Mouse (Mus musculus) hindbrain, embryonic 12.5 days (tissue): ENCODE data around the gene Nudt3. TPM values are rescaled to one million over a fixed set of nuclear protein-coding genes. Genes with fewer than 3 reads are reported as not detected.

Source experiments
- ATAC-seq: fragments of 200-750 bp; cut with Nextera tagmentation; 2 replicates; pipeline ENCODE4 v1.8.0; 2017; ENCODE audit warnings: moderate TSS enrichment; ENCODE audit not compliant: low FRiP score
- H3K27ac ChIP-seq: fragments of 300-500 bp; sonication (generic); 2 replicates; pipeline ENCODE4 v1.5.1; 2016; ENCODE audit warnings: mild to moderate bottlenecking
- H3K27me3 ChIP-seq: fragments of 300-500 bp; sonication (generic); 2 replicates; pipeline ENCODE4 v1.6.1; 2016; ENCODE audit warnings: mild to moderate bottlenecking
- H3K36me3 ChIP-seq: fragments of 300-500 bp; sonication (generic); 2 replicates; pipeline ENCODE4 v1.6.1; 2016; ENCODE audit warnings: mild to moderate bottlenecking
- H3K4me1 ChIP-seq: fragments of 300-500 bp; sonication (generic); 2 replicates; pipeline ENCODE4 v1.6.1; 2016
- H3K4me2 ChIP-seq: fragments of 300-500 bp; sonication (generic); replicated peaks from 2 replicates; pipeline ENCODE4 v1.6.1; 2016; ENCODE audit warnings: mild to moderate bottlenecking
- H3K4me3 ChIP-seq: fragments of 300-500 bp; sonication (generic); 2 replicates; pipeline ENCODE4 v1.5.1; 2016; ENCODE audit warnings: mild to moderate bottlenecking
- H3K9ac ChIP-seq: fragments of 300-500 bp; sonication (generic); 2 replicates; pipeline ENCODE4 v1.6.1; 2016; ENCODE audit warnings: mild to moderate bottlenecking, moderate library complexity
- H3K9me3 ChIP-seq: fragments of 300-500 bp; sonication (generic); replicated peaks from 2 replicates; pipeline ENCODE4 v1.6.1; 2016; ENCODE audit warnings: mild to moderate bottlenecking
- WGBS: fragments of 180-500 bp; shearing (Covaris S2); methylation state at CpG from one replicate; pipeline ENCODE4 v1.1.7; 2016; 5-methylcytosine and 5-hydroxymethylcytosine counted together
- polyA plus RNA-seq: library from polyadenylated mRNA; unstranded; fragments of >200 nt; fragmentation: Nextera tagmentation; extraction: Ambion mirVana; gene quantifications from 2 replicates; pipeline ENCODE4 v1.2.1, GENCODE M21; 2016

The Nudt3 gene
- polyA plus RNA-seq, 1 experiment from 2014 or later: 199 TPM

- Histone ChIP-seq H3K27ac (no peak overlapping the region), H3K4me1 (peaks cover 4% of the 10 kb centered on the region), H3K9me3 (no peaks in the 10 kb centered on the region), H3K9ac (no peak overlapping the region), H3K4me2 (no peak overlapping the region), H3K36me3 (peaks cover 27% of the 10 kb centered on the region), H3K27me3 (no peaks in the 10 kb centered on the region), H3K4me3 (no peak overlapping the region)
- no peak for ATAC-seq
- 80% methylated on average over 8 of the region's 8 CpGs for WGBS
These were observed 52.0 kb downstream of the Nudt3 start for GRCm38 (mm10) chr17:27571315-27571714.

GRCm38 (mm10) chr17:27568228-27568627 lies 55.1 kb downstream of the Nudt3 start:
- H3K27me3 ChIP-seq: no peaks in the 10 kb centered on the region
- H3K4me1 ChIP-seq: peaks cover 20% of the 10 kb centered on the region
- no peaks in the 10 kb centered on the region for H3K9me3 ChIP-seq
- H3K36me3 ChIP-seq: peaks cover 5% of the 10 kb centered on the region
- H3K4me2 ChIP-seq: no peak overlapping the region
- H3K27ac ChIP-seq: no peak overlapping the region
- no peak overlapping the region for H3K4me3 ChIP-seq
- WGBS: 87% methylated on average over 5 of the region's 5 CpGs
- no peak for ATAC-seq
- no peak overlapping the region for H3K9ac ChIP-seq

GRCm38 (mm10) chr17:27565942-27566267 lies 57.4 kb downstream of the Nudt3 start:
- Histone ChIP-seq H3K4me1 (peaks cover 25% of the 10 kb centered on the region), H3K9me3 (no peaks in the 10 kb centered on the region), H3K4me2 (peak overlapping the region; percentile 90), H3K36me3 (peaks cover 9% of the 10 kb centered on the region; the same call in 1 of the 2 replicates), H3K4me3 (peak overlapping the region; percentile 60), H3K27ac (peak overlapping the region; percentile 25; the same call in 1 of the 2 replicates), H3K27me3 (no peaks in the 10 kb centered on the region), H3K9ac (peak overlapping the region; percentile 66)
- ATAC-seq: peak; percentile 49
- WGBS: under 1% methylated on average over 13 of the region's 13 CpGs

- WGBS: 0% methylated on average over 57 of the region's 58 CpGs
- Histone ChIP-seq H3K27ac (peak within 1 kb of the TSS; percentile 62), H3K9ac (peak within 1 kb of the TSS; percentile 67), H3K9me3 (no peaks in the 10 kb centered on the region), H3K4me2 (peak within 1 kb of the TSS; percentile 90), H3K4me1 (peaks cover 25% of the 10 kb centered on the region), H3K36me3 (peaks cover 12% of the 10 kb centered on the region; the same call in 1 of the 2 replicates), H3K4me3 (peak within 1 kb of the TSS; percentile 60), H3K27me3 (no peaks in the 10 kb centered on the region)
- ATAC-seq: peak; percentile 95
These were observed 57.9 kb downstream of the Nudt3 start, which contains the start of gene AI413582 for GRCm38 (mm10) chr17:27565163-27565941. Gene AI413582 (minus strand): TSS chr17:27565756.

GRCm38 (mm10) chr17:27564391-27565162 lies 58.7 kb downstream of the Nudt3 start:
- Histone ChIP-seq H3K27me3 (no peaks in the 10 kb centered on the region), H3K36me3 (peaks cover 12% of the 10 kb centered on the region; the same call in 1 of the 2 replicates), H3K27ac (peak overlapping the region; percentile 62; the same call in 1 of the 2 replicates), H3K9ac (peak overlapping the region; percentile 67), H3K9me3 (no peaks in the 10 kb centered on the region), H3K4me1 (peaks cover 28% of the 10 kb centered on the region), H3K4me2 (peak overlapping the region; percentile 90), H3K4me3 (peak overlapping the region; percentile 60)
- no peak for ATAC-seq
- WGBS: 9% methylated on average over 20 of the region's 20 CpGs

GRCm38 (mm10) chr17:27563771-27564244 lies 59.5 kb downstream of the Nudt3 start:
- H3K4me2 ChIP-seq: no peak overlapping the region
- peaks cover 34% of the 10 kb centered on the region for H3K4me1 ChIP-seq
- H3K4me3 ChIP-seq: no peak overlapping the region
- WGBS: 47% methylated on average over 7 of the region's 7 CpGs
- peaks cover 12% of the 10 kb centered on the region; the same call in 1 of the 2 replicates for H3K36me3 ChIP-seq
- H3K9me3 ChIP-seq: no peaks in the 10 kb centered on the region
- H3K27ac ChIP-seq: no peak overlapping the region
- no peak overlapping the region for H3K9ac ChIP-seq
- H3K27me3 ChIP-seq: no peaks in the 10 kb centered on the region
- ATAC-seq: no peak

- H3K27ac ChIP-seq: no peak overlapping the region
- 51% methylated on average over 6 of the region's 11 CpGs for WGBS
- 0 out of 2 replicates have a peak overlapping the region, but pooled peaks have one; percentile 23 for H3K9ac ChIP-seq
These were observed 61.3 kb downstream of the Nudt3 start for GRCm38 (mm10) chr17:27561809-27562526.

GRCm38 (mm10) chr17:27560926-27561480 lies 62.3 kb downstream of the Nudt3 start:
- peaks cover 44% of the 10 kb centered on the region for H3K4me1 ChIP-seq

More at GRCm38 (mm10) chr17:27561809-27562526, 61.3 kb downstream of the Nudt3 start:
- peaks cover 50% of the 10 kb centered on the region for H3K4me1 ChIP-seq
- no peaks in the 10 kb centered on the region for H3K9me3 ChIP-seq
- no peak overlapping the region for H3K4me3 ChIP-seq
- H3K36me3 ChIP-seq: peaks cover 12% of the 10 kb centered on the region; the same call in 1 of the 2 replicates
- no peaks in the 10 kb centered on the region for H3K27me3 ChIP-seq
- ATAC-seq: no peak
- no peak overlapping the region for H3K4me2 ChIP-seq

GRCm38 (mm10) chr17:27559596-27559995 lies 63.7 kb downstream of the Nudt3 start:
- WGBS: 69% methylated on average over 12 of the region's 12 CpGs

More at GRCm38 (mm10) chr17:27560926-27561480, 62.3 kb downstream of the Nudt3 start:
- H3K4me2 ChIP-seq: no peak overlapping the region
- no peak overlapping the region for H3K4me3 ChIP-seq
- H3K36me3 ChIP-seq: peaks cover 12% of the 10 kb centered on the region; the same call in 1 of the 2 replicates
- H3K27me3 ChIP-seq: no peaks in the 10 kb centered on the region
- H3K9me3 ChIP-seq: no peaks in the 10 kb centered on the region
- WGBS: 86% methylated on average over 13 of the region's 13 CpGs
- no peak overlapping the region for H3K9ac ChIP-seq
- H3K27ac ChIP-seq: no peak overlapping the region
- ATAC-seq: no peak

GRCm38 (mm10) chr17:27558845-27559244 lies 64.5 kb downstream of the Nudt3 start:
- Histone ChIP-seq H3K9ac (0 out of 2 replicates have a peak overlapping the region, but pooled peaks have one; percentile 93), H3K36me3 (peaks cover 12% of the 10 kb centered on the region; the same call in 1 of the 2 replicates), H3K4me1 (peaks cover 44% of the 10 kb centered on the region), H3K4me3 (peak overlapping the region; percentile 89; the same call in 1 of the 2 replicates), H3K27me3 (peaks cover 10% of the 10 kb centered on the region; the same call in 1 of the 2 replicates), H3K4me2 (peak overlapping the region; percentile 82), H3K9me3 (no peaks in the 10 kb centered on the region), H3K27ac (no peak overlapping the region)
- 12% methylated on average over 5 of the region's 5 CpGs for WGBS
- no peak for ATAC-seq

More at GRCm38 (mm10) chr17:27559596-27559995, 63.7 kb downstream of the Nudt3 start:
- Histone ChIP-seq H3K4me1 (peaks cover 48% of the 10 kb centered on the region), H3K9ac (no peak overlapping the region), H3K4me3 (no peak overlapping the region), H3K4me2 (no peak overlapping the region), H3K27ac (no peak overlapping the region), H3K9me3 (no peaks in the 10 kb centered on the region), H3K27me3 (0 out of 2 replicates have a peak, but pooled peaks cover 6% of the 10 kb centered on the region), H3K36me3 (peaks cover 12% of the 10 kb centered on the region; the same call in 1 of the 2 replicates)
- ATAC-seq: no peak
